Mouse (Mus musculus): ENCODE measurements around the gene Insl3. TPM values are rescaled to one million over a fixed set of nuclear protein-coding genes. Genes with fewer than 3 reads are reported as not detected.
"Not testable (repeated sequence)": the region's sequence is repeated elsewhere in the genome, so short reads cannot be mapped to it uniquely, and the experiment has no call there.

Insl3 gene
- polyA plus RNA-seq, 1 experiment from 2014 or later, result 0.93 TPM

DNA sequence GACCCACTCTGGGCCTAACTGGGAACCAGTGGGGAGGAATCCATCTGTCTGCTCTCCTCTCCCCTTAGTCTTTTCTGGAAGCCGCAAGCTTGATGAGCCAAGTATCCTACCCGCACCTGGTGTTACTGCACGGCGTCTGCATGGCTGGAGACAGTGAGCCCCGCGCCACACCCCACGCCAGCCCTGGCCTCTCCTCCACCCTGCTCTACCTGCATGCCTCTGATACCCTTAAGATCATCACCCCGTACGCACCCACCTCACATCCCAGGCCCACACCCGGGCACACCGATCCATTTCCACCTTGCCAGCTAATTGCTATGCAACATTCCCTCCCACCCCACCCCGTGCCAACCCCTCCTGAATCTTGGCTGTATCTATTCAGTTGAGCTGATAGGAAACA, 6.2 kb upstream of the Insl3 start:
- Histone ChIP-seq H3K36me3 (ENCODE audit: inconsistent target) (peaks cover 34% of the 10 kb centered on the region; the same call in 1 of the 2 replicates), H3K4me3 (ENCODE audit: inconsistent target) (no peak overlapping the region), H3K27ac (no peak overlapping the region), H3K79me2 (ENCODE audit: inconsistent target) (no peaks in the 10 kb centered on the region; the same call in 1 of the 2 replicates)
- 96% methylated on average over 11 of the region's 12 CpGs for WGBS (ENCODE audit: missing documents)

DNA sequence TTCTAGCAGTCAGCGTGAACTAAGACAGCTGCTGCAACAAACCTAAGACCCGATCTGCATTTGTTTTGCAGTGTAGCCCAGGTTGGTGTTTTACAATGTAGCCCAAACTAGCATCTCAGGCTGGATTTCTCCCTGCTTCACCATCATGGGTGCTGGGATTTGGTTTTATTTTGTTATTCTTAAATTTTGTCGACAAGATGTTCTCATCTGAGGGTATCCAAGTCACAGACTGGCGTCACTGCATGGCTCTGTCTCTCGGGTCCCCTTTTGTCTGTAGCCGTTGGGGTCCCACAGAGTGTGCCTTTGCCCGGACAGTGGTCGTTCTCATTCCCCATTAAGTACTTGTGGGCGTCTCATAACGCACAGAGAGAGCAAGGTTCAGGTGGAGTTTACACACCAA, 4.3 kb upstream of the Insl3 start:
- no peak overlapping the region for H3K4me3 ChIP-seq (ENCODE audit: inconsistent target)
- H3K36me3 ChIP-seq (ENCODE audit: inconsistent target), result peaks cover 34% of the 10 kb centered on the region; the same call in 1 of the 2 replicates
- 85% methylated on average over 10 of the region's 10 CpGs for WGBS (ENCODE audit: missing documents)
- no peaks in the 10 kb centered on the region for H3K79me2 ChIP-seq (ENCODE audit: inconsistent target)
- H3K27ac ChIP-seq, result no peak overlapping the region

DNA sequence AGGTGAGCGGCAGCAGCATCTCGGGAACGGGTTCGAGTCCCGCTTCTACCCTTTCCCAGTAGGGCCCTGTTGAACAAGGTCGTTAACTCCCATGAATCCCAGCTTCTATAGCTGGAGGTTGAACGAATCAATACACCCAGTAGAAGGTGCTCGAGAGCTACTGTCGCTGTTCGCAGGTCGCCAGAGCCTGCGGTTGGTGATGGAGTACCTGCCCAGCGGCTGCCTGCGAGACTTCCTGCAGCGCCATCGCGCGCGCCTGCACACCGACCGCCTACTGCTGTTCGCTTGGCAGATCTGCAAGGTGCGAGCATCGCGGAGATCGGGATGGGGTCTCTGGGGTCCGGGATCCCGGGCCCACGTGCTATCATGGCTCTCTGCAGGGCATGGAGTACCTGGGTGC, 3.4 kb upstream of the Insl3 start:
- Histone ChIP-seq H3K79me2 (ENCODE audit: inconsistent target) (no peaks in the 10 kb centered on the region), H3K4me3 (ENCODE audit: inconsistent target) (no peak overlapping the region), H3K36me3 (ENCODE audit: inconsistent target) (peaks cover 28% of the 10 kb centered on the region; the same call in 1 of the 2 replicates), H3K27ac (no peak overlapping the region)
- WGBS (ENCODE audit: missing documents), result 98% methylated on average over 13 of the region's 29 CpGs

DNA sequence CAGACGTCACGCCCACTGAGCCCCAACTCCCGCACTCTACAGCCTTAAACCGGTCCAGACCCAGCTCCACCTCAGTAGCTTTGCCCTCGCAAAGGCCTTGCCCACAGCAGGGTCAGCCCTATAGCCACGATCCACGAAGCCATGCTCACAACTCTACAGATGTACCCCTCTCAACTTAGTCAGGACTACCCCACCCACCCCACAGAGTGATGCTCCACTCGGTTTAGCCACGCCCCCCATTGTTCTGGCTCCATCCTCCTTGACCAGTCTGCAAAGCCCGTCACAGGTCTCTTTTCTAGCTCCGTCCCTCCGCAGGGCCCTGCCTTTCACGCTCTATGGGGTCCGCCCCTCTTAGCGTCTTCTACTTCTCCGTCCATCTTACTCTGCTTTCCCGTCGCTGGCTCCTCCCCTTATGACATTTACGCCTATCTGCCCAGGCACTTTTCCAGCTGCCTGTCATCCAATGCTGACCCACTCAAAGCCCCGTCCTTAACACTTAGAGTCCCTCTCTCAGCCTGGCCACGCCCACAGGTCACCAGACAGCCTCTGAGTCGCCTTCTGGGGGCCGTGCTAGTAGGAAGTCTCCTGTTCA, 2.8 kb upstream of the Insl3 start:
- Histone ChIP-seq H3K4me3 (ENCODE audit: inconsistent target) (no peak overlapping the region), H3K36me3 (ENCODE audit: inconsistent target) (peaks cover 23% of the 10 kb centered on the region; the same call in 1 of the 2 replicates), H3K27ac (no peak overlapping the region), H3K79me2 (ENCODE audit: inconsistent target) (no peaks in the 10 kb centered on the region)
- WGBS (ENCODE audit: missing documents), result 91% methylated on average over 23 of the region's 23 CpGs

DNA sequence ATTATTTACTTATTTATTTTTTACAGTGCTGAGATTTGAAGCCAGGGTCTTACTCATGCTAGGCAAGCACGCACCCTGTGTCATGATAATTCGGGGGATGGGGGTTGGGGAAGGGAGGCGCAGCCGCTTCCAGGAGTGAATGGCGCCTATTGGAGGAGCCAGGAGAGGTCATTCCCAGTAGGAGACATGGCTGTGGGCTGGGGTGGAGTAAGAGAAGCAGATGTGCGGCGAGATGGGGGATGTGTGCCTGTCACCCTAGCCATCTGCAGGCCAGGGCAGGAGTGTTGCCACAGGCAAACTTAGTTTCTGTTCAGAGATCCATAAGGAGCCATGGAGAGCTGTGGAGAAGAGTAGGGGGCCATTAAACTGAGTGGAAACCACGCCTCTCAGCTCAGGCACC, 1.4 kb upstream of the Insl3 start:
- H3K79me2 ChIP-seq (ENCODE audit: inconsistent target), result no peaks in the 10 kb centered on the region
- H3K27ac ChIP-seq, result no peak overlapping the region
- WGBS (ENCODE audit: missing documents), result 94% methylated on average over 8 of the region's 8 CpGs
- H3K36me3 ChIP-seq (ENCODE audit: inconsistent target), result peaks cover 14% of the 10 kb centered on the region; the same call in 1 of the 2 replicates
- no peak overlapping the region for H3K4me3 ChIP-seq (ENCODE audit: inconsistent target)

DNA sequence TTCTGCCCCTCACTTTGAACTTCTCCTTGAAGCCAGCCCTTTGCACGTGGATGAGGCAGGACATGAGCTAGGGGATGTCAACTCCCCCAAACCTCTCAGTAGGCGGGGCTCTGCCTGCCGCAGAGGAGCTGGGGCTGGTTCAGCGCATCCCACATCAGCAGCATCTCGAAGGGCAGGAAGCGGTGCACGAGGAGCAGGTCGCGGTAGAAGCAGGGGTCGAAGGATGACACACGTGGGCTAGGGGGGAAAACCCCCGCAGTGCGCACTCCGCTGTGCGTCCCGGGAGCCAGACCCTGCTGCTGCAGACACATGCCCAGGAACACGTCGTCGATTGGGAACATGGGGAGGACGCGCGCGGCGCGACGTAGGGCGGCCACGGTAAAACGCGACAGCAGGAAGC, 3.5 kb downstream of the Insl3 start:
- Histone ChIP-seq H3K27ac (no peak overlapping the region), H3K4me3 (ENCODE audit: inconsistent target) (no peak overlapping the region), H3K36me3 (ENCODE audit: inconsistent target) (peaks cover 4% of the 10 kb centered on the region; the same call in 1 of the 2 replicates), H3K79me2 (ENCODE audit: inconsistent target) (no peaks in the 10 kb centered on the region)
- WGBS (ENCODE audit: missing documents), result 19% methylated on average over 30 of the region's 30 CpGs

DNA sequence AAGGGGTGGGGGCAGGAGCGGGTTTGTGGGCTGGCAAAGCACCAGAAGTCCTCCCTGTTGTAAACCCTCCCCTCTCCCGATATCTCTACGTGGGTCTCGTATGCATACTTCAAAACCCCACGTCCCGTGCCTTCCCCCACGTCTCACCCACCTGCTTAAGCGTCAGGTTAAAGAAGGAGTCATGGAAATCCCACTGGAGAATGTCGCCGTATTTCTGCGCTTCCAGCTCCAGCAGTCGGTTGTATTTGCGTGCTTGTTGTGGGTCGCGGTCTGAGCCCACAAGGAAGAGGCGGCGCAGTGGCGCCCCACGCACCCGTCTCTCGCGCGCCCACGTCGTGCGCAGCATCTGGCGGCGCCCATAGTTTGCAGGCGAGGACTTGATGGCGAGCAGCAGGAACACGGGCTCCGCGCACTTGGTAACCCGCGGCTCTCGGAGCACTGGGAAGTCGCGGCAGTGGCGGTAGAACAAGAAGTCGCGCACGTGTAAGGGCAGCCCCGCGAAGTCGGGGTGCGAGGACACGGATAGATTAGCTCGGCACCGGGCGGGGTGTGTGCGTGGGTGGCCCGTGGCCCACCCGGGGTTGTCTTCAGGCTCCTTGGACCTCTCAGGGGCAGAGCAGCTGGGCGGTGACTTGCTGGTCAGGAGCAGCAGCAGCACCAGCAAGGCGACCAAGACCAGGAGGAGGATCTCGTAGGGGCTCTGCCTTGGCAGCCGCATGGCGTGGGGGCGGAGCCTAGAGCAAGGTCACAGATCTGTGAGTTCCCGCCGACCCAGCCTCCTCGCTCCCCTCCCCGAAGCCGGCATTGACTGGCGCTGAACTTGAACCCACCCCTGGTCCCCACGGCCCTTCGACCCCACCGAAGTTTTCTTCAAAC, 4.4 kb downstream of the Insl3 start:
- Histone ChIP-seq H3K27ac (no peak overlapping the region), H3K36me3 (ENCODE audit: inconsistent target) (peaks cover 4% of the 10 kb centered on the region; the same call in 1 of the 2 replicates), H3K4me3 (ENCODE audit: inconsistent target) (no peak overlapping the region), H3K79me2 (ENCODE audit: inconsistent target) (no peaks in the 10 kb centered on the region)
- 22% methylated on average over 64 of the region's 68 CpGs for WGBS (ENCODE audit: missing documents)

DNA sequence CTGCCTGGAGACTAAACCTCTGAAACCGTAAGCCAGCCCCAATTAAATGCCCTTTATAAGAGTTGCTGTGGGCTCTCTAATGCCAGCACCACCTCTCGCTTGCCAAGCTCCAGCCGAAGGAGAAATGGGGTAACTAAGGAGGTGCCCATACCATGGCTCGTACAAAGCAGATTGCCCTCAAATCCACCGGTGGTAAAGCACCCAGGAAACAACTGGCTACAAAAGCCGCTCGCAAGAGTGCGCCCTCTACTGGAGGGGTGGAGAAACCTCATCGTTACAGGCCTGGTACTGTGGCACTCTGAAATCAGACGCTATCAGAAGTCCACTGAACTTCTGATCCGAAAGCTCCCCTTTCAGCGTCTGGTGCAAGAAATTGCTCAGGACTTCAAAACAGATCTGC, 6.4 kb downstream of the Insl3 start:
- H3K79me2 ChIP-seq (ENCODE audit: inconsistent target); H3K4me3 ChIP-seq (ENCODE audit: inconsistent target); H3K27ac ChIP-seq; H3K36me3 ChIP-seq (ENCODE audit: inconsistent target): not testable (repeated sequence)
- WGBS (ENCODE audit: missing documents), result 77% methylated on average over 12 of the region's 12 CpGs

DNA sequence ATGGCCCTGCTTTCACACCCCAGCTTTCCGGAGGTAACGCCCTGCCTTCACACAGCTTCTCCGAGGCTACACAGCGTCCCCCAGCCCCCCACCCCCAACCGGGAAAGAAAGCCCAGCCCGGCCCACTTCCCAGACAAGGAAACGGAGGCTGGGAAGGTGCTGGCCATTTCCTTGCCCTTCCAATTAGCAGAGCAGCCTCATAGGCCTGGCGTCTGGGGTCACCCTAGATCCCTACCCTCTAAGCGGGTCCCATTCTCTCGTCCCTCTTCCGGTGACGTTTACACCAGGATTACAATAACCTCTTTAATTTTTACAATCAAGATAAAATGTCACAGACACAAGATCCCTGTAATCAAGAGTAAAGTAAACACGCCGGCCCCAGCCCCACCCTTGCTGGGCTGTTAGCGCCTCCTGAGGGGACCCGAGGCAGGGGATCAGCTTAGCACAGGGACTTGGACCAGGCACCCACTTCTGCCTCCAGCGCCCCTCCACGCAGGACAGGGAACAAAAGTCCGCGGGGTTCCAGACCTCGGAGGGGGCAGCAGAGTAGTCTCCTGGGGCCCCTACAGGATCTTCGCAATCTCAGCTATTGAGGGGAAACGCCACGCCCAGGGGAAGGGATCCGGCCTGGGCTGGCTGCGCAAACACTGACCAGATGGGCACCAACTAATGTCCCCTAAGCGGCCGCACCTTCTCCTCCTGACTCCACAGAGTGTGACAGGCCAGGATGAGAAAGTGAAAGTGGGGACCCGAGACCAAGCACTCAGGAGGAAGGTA, 11.7 kb downstream of the Insl3 start:
- H3K79me2 ChIP-seq (ENCODE audit: inconsistent target), result no peaks in the 10 kb centered on the region
- 0 out of 2 replicates have a peak overlapping the region, but pooled peaks have one; percentile 21 for H3K27ac ChIP-seq
- H3K36me3 ChIP-seq (ENCODE audit: inconsistent target), result no peaks in the 10 kb centered on the region
- WGBS (ENCODE audit: missing documents), result 29% methylated on average over 27 of the region's 29 CpGs
- peak overlapping the region; percentile 84 for H3K4me3 ChIP-seq (ENCODE audit: inconsistent target)

DNA sequence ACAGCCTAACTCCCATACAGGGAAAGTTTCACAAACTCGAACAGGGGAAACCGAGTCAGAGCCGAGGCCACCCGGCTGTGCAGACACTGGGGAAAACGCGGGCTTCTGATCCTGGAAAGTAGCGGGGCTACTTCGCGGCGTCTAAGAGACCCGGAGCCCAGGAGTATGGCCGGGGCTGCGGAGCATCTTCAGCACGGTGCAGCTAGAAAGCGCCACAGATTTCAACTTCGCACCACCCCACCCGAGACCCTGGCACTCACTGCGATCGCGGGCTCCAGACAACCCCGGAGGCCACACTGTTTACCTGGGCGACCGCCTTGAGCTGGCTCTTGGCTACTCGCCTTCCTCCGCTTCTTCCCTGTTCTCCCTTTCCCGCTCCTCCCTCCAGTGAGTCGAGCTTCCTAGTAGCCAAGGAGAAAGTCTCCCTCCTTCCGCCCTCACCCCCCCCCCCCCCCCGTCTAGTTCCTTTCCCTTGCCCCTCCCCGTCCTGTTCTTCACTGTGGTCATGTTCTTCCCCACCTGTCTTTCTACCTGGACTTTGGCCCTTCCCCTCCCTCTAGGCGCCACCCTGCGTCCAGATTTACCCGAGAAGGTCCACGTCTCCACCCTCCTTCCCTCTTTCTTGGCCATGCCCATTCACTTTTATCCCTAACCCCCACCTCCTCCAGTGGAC, 12.5 kb downstream of the Insl3 start, which contains the start of gene B3gnt3:
Gene B3gnt3 (minus strand): TSS at position 376 of the 673 bp plus-strand sequence.
- peak within 1 kb of the TSS; percentile 21; the same call in 1 of the 2 replicates for H3K27ac ChIP-seq
- no peaks in the 10 kb centered on the region for H3K36me3 ChIP-seq (ENCODE audit: inconsistent target)
- WGBS (ENCODE audit: missing documents), result 3% methylated on average over 26 of the region's 34 CpGs
- H3K79me2 ChIP-seq (ENCODE audit: inconsistent target), result no peaks in the 10 kb centered on the region
- peak within 1 kb of the TSS; percentile 84 for H3K4me3 ChIP-seq (ENCODE audit: inconsistent target)

DNA sequence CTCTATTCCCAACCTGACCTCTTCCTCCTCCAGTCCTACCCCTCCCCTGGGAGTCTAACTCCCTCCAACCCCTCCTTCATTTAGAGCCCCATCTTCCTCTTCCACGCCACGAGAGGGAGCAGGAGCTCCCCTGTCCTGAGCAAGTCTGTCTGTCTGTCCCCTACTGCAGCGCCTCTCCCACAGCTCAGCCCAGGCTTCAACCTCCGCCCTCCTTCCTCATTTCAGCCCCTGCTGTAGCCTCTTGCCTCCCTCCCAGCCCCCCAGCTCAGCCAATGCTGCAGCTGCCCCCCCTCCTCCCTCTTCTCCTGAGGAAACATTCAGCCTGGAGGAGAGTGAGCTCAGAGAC, 13.0 kb downstream of the Insl3 start:
- Histone ChIP-seq H3K27ac (no peak overlapping the region), H3K79me2 (ENCODE audit: inconsistent target) (no peaks in the 10 kb centered on the region), H3K36me3 (ENCODE audit: inconsistent target) (no peaks in the 10 kb centered on the region), H3K4me3 (ENCODE audit: inconsistent target) (peak overlapping the region; percentile 84; the same call in 1 of the 2 replicates)
- WGBS (ENCODE audit: missing documents), result 6% methylated on average over 4 of the region's 4 CpGs

DNA sequence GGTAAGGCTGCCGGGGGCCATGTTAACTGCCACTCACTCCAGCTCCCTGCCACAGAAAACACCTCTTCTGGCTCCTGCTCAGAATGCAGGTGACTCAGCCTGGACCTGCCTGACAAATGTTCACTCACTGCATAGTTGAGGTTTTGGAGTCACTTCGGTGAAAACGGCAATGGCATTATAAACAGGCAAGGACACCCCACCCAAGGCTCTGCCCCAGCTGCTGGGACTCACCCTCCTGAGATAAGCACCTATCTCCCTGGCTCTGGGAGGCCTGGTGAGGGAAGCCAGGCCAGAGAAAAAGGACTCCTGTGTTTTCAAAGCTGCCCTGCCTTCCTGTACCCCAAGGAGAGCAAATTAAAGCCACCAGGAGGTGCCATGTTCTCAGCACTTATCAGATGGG, 13.9 kb downstream of the Insl3 start:
- WGBS (ENCODE audit: missing documents), result 65% methylated on average over 3 of the region's 3 CpGs
- Histone ChIP-seq H3K36me3 (ENCODE audit: inconsistent target) (no peaks in the 10 kb centered on the region), H3K27ac (no peak overlapping the region), H3K4me3 (ENCODE audit: inconsistent target) (no peak overlapping the region), H3K79me2 (ENCODE audit: inconsistent target) (no peaks in the 10 kb centered on the region)

DNA sequence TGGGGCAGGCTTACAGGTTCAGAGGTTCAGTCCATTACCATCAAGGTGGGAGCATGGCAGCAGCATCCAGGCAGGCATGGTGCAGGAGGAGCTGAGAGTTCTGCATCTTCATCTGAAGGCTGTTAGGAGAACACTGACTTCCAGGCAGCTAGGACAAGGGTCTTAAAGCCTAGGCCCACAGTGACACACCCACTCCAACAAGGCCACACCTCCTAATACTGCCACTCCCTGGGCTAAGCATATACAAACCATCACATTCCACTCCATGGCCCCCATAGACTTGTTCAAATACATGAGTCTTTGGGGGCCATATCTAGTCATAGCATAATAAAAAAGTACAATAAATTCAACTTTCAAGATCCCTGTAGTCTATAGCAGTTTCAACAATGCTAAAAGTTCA, 14.4 kb downstream of the Insl3 start:
- H3K4me3 ChIP-seq (ENCODE audit: inconsistent target); H3K36me3 ChIP-seq (ENCODE audit: inconsistent target); H3K27ac ChIP-seq; H3K79me2 ChIP-seq (ENCODE audit: inconsistent target): not testable (repeated sequence)

DNA sequence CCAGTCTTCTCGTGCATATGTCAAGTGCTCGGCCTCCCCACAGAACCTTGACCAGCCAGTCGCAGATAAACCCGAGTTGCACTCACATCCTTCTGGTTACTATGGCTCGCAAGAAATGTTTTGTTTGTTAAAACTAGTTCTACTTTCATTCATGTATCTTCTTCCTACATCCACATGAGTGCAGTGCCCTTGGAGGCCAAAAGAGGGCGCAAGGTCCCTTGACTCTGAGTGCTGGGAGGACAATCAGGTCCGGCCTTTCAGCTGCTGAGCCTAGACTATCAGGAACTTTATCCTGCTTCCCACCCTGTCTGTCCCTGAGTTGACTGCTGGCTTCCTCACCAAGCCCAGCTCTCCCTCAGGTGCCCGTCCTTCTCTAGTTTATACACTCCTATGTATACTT, 18.9 kb downstream of the Insl3 start:
- WGBS (ENCODE audit: missing documents), result 55% methylated on average over 8 of the region's 8 CpGs
- H3K36me3 ChIP-seq (ENCODE audit: inconsistent target), result no peaks in the 10 kb centered on the region
- no peak overlapping the region for H3K4me3 ChIP-seq (ENCODE audit: inconsistent target)
- no peaks in the 10 kb centered on the region for H3K79me2 ChIP-seq (ENCODE audit: inconsistent target)
- no peak overlapping the region for H3K27ac ChIP-seq
